ENCODE assay signal across 20 mouse cellular contexts in genomic region chr2:32838147-32838884, GRCm38 (mm10). TPM values are rescaled to one million over a fixed set of nuclear protein-coding genes. Genes with fewer than 3 reads are reported as not detected.
DNase-seq lines count a peak whose midpoint lies in the region; ATAC-seq and TF ChIP-seq lines count a peak whose summit lies in the region.
"Had no signal": no experiment of that assay in that cellular context is flagged by ENCODE, and none has a peak within 500 bp of the region (broad histone marks: within the 10 kb centered on the region; RNA-seq: fewer than 3 reads in every experiment).

No protein-coding gene starts in this region.

- intact Hi-C loops in left cerebral cortex, adult 2 months (cut with DNase I), result no loop called here
- intact Hi-C loops in left cerebral cortex, postnatal 10 days (cut with DNase I), result no loop called here

- 0 out of 2 replicates have a peak, but pooled peaks have one; percentile 12 for TF ChIP-seq POLR2A in cortical plate, adult 2 months (IDR thresholded peaks at IDR 0.05; ENCODE audit: extremely low read depth, insufficient read depth, low read length)

- peak overlapping the region; percentile 68 for H3K27ac ChIP-seq in left cerebral cortex, adult 2 months
- peak overlapping the region; percentile 38 for H3K27ac ChIP-seq in cortical plate, adult 2 months (ENCODE audit: insufficient read depth, low read length)
- H3K27ac ChIP-seq: forebrain, embryonic 15.5 days; gastrocnemius, adult 2 months; hindbrain, postnatal 0 days; limb, embryonic 12.5 days had no signal

- peak; percentile 39; the same call in 1 of the 2 replicates for ATAC-seq in frontal cortex, adult (ENCODE audit: low TSS enrichment)
- ATAC-seq in monocyte, adult 5-6 weeks (replicated peaks; ENCODE audit: insufficient number of reproducible peaks, low FRiP score, low TSS enrichment, poor library complexity, severe bottlenecking), result 0 out of 2 replicates have a peak, but pooled peaks have one; percentile 38
- ATAC-seq: forebrain, embryonic 15.5 days; hindbrain, postnatal 0 days; liver, postnatal 0 days; midbrain, embryonic 13.5 days had no signal

- no peak for DNase-seq in frontal cortex, postnatal 10 days (ENCODE audit: low spot score in 2 of 2)
- no peak for DNase-seq in left cerebral cortex, adult 2 months (ENCODE audit: extremely low spot score in 1 of 2, low spot score in 2 of 2)
- DNase-seq in left cerebral cortex, adult 8-10 months (ENCODE audit: low spot score in 2 of 2), result no peak
- no peak for DNase-seq in left cerebral cortex, postnatal 10 days (ENCODE audit: extremely low spot score in 1 of 2, low spot score in 2 of 2)
- DNase-seq: cerebellum, adult 11 months; cerebellum, postnatal 36 days; gastrocnemius, adult 2 months; kidney, adult 2 months; kidney, postnatal 36 days; liver, postnatal 0 days; lung, postnatal 4 days had no signal

- no peak overlapping the region for H3K4me3 ChIP-seq in left cerebral cortex, adult 2 months
- H3K4me3 ChIP-seq in cortical plate, adult 2 months (ENCODE audit: insufficient read depth, low read length), result no peak overlapping the region
- H3K4me3 ChIP-seq: forebrain, embryonic 15.5 days; gastrocnemius, adult 2 months; limb, embryonic 12.5 days; midbrain, embryonic 13.5 days had no signal

- TF ChIP-seq CTCF in left cerebral cortex, adult 2 months (IDR thresholded peaks at IDR 0.05), result no peak
- TF ChIP-seq CTCF in cortical plate, adult 2 months (IDR thresholded peaks at IDR 0.05; ENCODE audit: extremely low read depth, insufficient read depth, low read length), result no peak

- peaks cover 35% of the 10 kb centered on the region for H3K4me1 ChIP-seq in cortical plate, adult 2 months (ENCODE audit: control insufficient read depth, insufficient read depth, low read length)

RNA-seq across cellular contexts. Expression of gene Stxbp1, which starts 8.7 kb away (rescaled TPM):
- 100 to 1,000 TPM; 947 to 984 TPM for total RNA-seq in left cerebral cortex, adult 2 months (2021)
- 100 to 1,000 TPM; 883 to 958 (median 954) TPM for total RNA-seq in left cerebral cortex, adult 8-10 months (2022)
- polyA plus RNA-seq in cortical plate, adult 2 months (2012; rRNA removed), result 709 and 713 TPM in 2 replicates
- 0.43 to 1.2 TPM (median 1.1 TPM) in 3 replicates for total RNA-seq in monocyte, adult 5-6 weeks (2017)
- 100 to 1,000 TPM; 862 to 881 TPM for total RNA-seq in left cerebral cortex, postnatal 10 days (2021)

RNA-seq across cellular contexts. Expression of gene Fam129b, which starts 37.6 kb away (rescaled TPM):
- 10 to 100 TPM; 24.4 to 31.4 TPM for total RNA-seq in left cerebral cortex, adult 2 months (2021)
- 10 to 100 TPM; 24.7 to 31.8 (median 28.4) TPM for total RNA-seq in left cerebral cortex, adult 8-10 months (2022)
- 27.1 and 29.0 TPM in 2 replicates for polyA plus RNA-seq in cortical plate, adult 2 months (2012; rRNA removed)
- total RNA-seq in monocyte, adult 5-6 weeks (2017), result 12.9 to 14.8 TPM (median 14.4 TPM) in 3 replicates
- total RNA-seq in left cerebral cortex, postnatal 10 days (2021), result 10 to 100 TPM; 26.0 to 26.6 TPM

RNA-seq across cellular contexts. Expression of gene Cfap157, which starts 54.1 kb away (rescaled TPM):
- total RNA-seq in left cerebral cortex, adult 2 months (2021), result under 1 TPM; 0.20 to 0.61 TPM
- total RNA-seq in left cerebral cortex, adult 8-10 months (2022), result 1 to 10 TPM in 1 of 4 experiments, under 1 TPM in 2, not detected in 1; 0.27 to 1.0 (median 0.66) TPM
- polyA plus RNA-seq in cortical plate, adult 2 months (2012; rRNA removed), result 0.11 and 0.35 TPM in 2 replicates
- not detected in 3 replicates for total RNA-seq in monocyte, adult 5-6 weeks (2017)
- total RNA-seq in left cerebral cortex, postnatal 10 days (2021), result not detected
- total RNA-seq: ES-E14; gastrocnemius, adult 2 months; heart, adult 18-20 months had no signal
- polyA plus RNA-seq: kidney, adult 2 months; liver, postnatal 0 days had no signal

Comparison
In these comparisons a context has a peak if more than half of its experiments do, and no peak if none do; other contexts are left out.
1. RNA of gene Stxbp1, which starts 8.7 kb away (total RNA-seq): 947 to 984 TPM in left cerebral cortex, adult 2 months, 883 to 958 TPM in left cerebral cortex, adult 8-10 months and 862 to 881 TPM in left cerebral cortex, postnatal 10 days; 0.43 to 1.2 TPM in monocyte, adult 5-6 weeks; every median in the first group is over 100 times any median in the second.